Mouse (Mus musculus) erythroblast, embryonic 14.5 days (primary cell): ENCODE data around the gene Foxc1.

Source experiments
- GATA1 ChIP-seq: IDR thresholded peaks from 2 replicates; pipeline ENCODE4 v1.6.1; 2012; ENCODE audit warnings: low read length, inconsistent platforms, mixed read lengths
- TAL1 ChIP-seq: IDR thresholded peaks from 3 replicates; pipeline ENCODE4 v1.6.1; 2012; ENCODE audit warnings: low read length, inconsistent platforms, mixed read lengths

DNA sequence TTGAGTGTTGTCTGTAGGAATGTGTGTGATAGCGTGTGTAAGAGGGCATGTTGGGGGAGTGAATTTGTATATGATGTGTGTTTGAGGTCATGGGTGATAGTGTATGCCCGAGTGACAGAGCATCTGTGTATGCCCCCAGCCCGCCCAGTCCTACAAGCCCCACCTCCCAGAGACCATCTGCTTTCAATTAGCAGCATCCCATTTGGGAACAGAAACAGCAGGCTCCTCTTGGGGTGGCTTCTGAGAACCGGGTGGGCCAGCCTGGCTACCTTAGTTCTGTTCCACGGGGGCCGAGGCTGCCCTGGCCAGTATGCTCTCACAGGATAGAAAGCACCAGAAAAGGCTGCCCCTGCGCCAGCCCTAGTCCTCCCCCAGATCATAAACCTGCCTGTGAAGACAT is 11.9 kb downstream of the Foxc1 start:
- TF ChIP-seq TAL1 (no peak), GATA1 (no peak)
